Mouse (Mus musculus) hindbrain, embryonic 13.5 days (tissue): Measurements from ENCODE around the gene Tanc2. TPM values are rescaled to one million over a fixed set of nuclear protein-coding genes. Genes with fewer than 3 reads are reported as not detected.

Source experiments
- ATAC-seq: fragments of 200-750 bp; cut with Nextera tagmentation; 2 replicates; pipeline ENCODE4 v1.8.0; 2017; ENCODE audit warnings: moderate TSS enrichment; ENCODE audit not compliant: low FRiP score
- H3K27ac ChIP-seq: fragments of 300-500 bp; sonication (generic); 2 replicates; pipeline ENCODE4 v1.5.1; 2015; ENCODE audit warnings: inconsistent platforms, mild to moderate bottlenecking, moderate library complexity
- H3K27me3 ChIP-seq: fragments of 300-500 bp; sonication (generic); 2 replicates; pipeline ENCODE4 v1.6.1; 2015; ENCODE audit warnings: mild to moderate bottlenecking, inconsistent platforms
- H3K36me3 ChIP-seq: fragments of 300-500 bp; sonication (generic); 2 replicates; pipeline ENCODE4 v1.6.1; 2015; ENCODE audit warnings: mild to moderate bottlenecking, inconsistent platforms
- H3K4me1 ChIP-seq: fragments of 300-500 bp; sonication (generic); replicated peaks from 2 replicates; pipeline ENCODE4 v1.6.1; 2015; ENCODE audit warnings: inconsistent platforms
- H3K4me2 ChIP-seq: fragments of 300-500 bp; sonication (generic); 2 replicates; pipeline ENCODE4 v1.6.1; 2015; ENCODE audit warnings: inconsistent platforms, mild to moderate bottlenecking, moderate library complexity
- H3K4me3 ChIP-seq: fragments of 300-500 bp; sonication (generic); 2 replicates; pipeline ENCODE4 v1.5.1; 2015; ENCODE audit warnings: mild to moderate bottlenecking, inconsistent platforms
- H3K9ac ChIP-seq: fragments of 300-500 bp; sonication (generic); 2 replicates; pipeline ENCODE4 v1.6.1; 2015; ENCODE audit warnings: mild to moderate bottlenecking, inconsistent platforms
- H3K9me3 ChIP-seq: fragments of 300-500 bp; sonication (generic); 2 replicates; pipeline ENCODE4 v1.6.1; 2016; ENCODE audit warnings: inconsistent platforms
- WGBS: fragments of 180-500 bp; shearing (Covaris S2); methylation state at CpG from one replicate; pipeline ENCODE4 v1.1.7; 2015; 5-methylcytosine and 5-hydroxymethylcytosine counted together
- polyA plus RNA-seq: library from polyadenylated mRNA; unstranded; fragments of >200 nt; fragmentation: Nextera tagmentation; extraction: Ambion mirVana; gene quantifications from 2 replicates; pipeline ENCODE4 v1.2.1, GENCODE M21; 2015

Tanc2 gene
- polyA plus RNA-seq, 1 experiment from 2014 or later: 34.8 TPM

DNA sequence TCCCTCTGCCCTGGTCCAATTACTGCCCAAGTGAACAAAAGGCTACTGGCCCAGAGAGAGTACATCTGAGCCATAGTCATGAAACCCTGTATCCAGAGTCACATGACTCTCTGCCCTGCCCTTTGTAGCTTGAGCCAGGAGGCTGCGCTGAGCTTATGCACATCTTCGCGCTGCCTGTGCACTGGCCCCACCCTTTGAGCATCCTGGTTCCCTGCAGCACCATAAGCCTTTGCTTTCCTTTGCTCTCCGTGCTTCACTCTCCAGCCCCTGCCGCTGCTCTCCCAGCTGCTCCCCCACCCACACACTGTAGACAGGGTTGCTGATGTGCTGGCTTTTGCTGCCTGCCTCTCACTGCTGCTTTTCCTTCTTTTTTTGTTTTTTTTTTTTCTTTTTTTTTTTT, 323.8 kb downstream of the Tanc2 start:
- WGBS: 52% methylated on average over 5 of the region's 5 CpGs
- H3K9ac ChIP-seq: no peak overlapping the region
- no peak for ATAC-seq
- no peaks in the 10 kb centered on the region for H3K27me3 ChIP-seq
- no peak overlapping the region for H3K4me2 ChIP-seq
- H3K4me1 ChIP-seq: no peaks in the 10 kb centered on the region
- no peaks in the 10 kb centered on the region for H3K9me3 ChIP-seq
- H3K4me3 ChIP-seq: no peak overlapping the region
- H3K27ac ChIP-seq: no peak overlapping the region
- peaks cover 64% of the 10 kb centered on the region for H3K36me3 ChIP-seq

DNA sequence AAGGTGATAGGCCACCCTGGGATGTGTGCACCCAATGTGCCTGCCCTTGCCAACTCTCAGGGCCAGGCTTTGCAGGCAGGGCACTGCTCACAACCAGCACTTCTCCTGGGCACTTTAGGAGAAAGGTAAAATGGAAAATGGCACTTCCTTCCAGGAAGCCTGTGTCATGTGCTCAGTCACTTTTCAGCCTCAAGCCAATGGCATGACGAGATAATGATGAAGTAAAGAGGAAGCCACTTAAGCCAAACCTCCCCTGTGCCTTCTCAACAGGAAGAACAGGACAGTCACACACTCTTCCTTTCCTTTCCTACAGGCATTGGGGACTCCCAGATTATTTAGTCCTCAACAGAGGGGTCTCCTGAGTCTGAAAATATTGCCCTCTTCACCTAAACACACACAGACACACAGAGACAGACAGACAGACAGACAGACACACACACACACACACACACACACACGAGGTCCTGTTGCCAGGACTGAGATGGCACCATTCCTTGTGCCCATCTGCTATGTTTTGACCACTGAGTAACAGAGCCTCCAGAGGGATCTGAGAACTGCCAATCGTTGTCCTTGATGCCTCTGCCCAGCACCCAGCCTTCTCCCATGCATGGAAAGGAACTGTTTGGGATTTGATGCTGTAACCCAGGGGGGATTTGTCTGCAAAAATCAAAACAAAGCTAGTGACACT, 330.5 kb downstream of the Tanc2 start:
- WGBS: 83% methylated on average over 3 of the region's 3 CpGs
- H3K36me3 ChIP-seq: peaks cover 80% of the 10 kb centered on the region

DNA sequence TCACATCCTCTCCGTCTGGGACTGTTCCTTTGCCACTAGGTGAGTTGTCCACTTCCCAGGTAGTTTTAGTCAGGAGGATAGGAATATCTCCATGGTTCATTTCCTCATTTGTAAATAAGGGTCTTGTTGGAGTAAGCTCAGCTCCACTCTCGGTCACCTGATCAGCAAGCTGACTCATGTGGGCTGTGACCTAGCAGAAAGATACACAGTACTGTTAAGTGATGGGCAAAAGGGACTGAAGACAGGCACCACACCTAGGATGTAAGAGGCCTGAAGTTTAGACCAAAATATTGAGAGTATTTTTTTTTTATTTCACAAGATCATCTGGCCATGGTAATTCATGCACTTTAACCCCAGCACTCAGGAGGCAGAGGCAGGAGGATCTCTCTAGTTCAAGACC, 331.1 kb downstream of the Tanc2 start:
- Histone ChIP-seq H3K27ac (no peak overlapping the region), H3K27me3 (no peaks in the 10 kb centered on the region), H3K9me3 (no peaks in the 10 kb centered on the region), H3K4me3 (no peak overlapping the region), H3K4me2 (no peak overlapping the region), H3K9ac (no peak overlapping the region), H3K4me1 (no peaks in the 10 kb centered on the region), H3K36me3 (peaks cover 84% of the 10 kb centered on the region)
- ATAC-seq: no peak
- WGBS: 89% methylated on average over 2 of the region's 2 CpGs

More for the DNA sequence above, 330.5 kb downstream of the Tanc2 start:
- Histone ChIP-seq H3K27ac (no peak overlapping the region), H3K4me1 (no peaks in the 10 kb centered on the region), H3K4me3 (no peak overlapping the region), H3K9ac (no peak overlapping the region), H3K27me3 (no peaks in the 10 kb centered on the region), H3K4me2 (no peak overlapping the region), H3K9me3 (no peaks in the 10 kb centered on the region)
- no peak for ATAC-seq

DNA sequence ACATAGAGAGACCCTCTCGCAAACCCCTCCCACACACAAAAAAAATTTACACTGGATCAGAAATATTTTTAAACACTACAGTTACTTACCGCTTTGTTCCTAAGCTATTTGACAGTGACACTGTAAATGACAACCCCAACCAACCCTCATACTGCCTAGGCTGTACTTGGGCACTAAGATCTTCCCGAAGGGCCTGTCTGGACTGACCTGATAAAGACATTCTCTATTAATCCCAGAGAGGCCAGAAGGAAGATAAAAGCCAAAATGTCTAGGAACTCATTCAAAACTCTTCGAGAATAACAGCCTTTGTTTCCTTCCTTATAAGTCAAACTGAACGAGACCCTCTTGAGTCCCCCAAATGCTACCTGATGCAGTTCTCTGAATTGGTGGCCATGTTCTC, 331.5 kb downstream of the Tanc2 start:
- no peak overlapping the region for H3K4me2 ChIP-seq
- 94% methylated on average over 5 of the region's 5 CpGs for WGBS
- ATAC-seq: no peak
- no peaks in the 10 kb centered on the region for H3K27me3 ChIP-seq
- H3K36me3 ChIP-seq: peaks cover 80% of the 10 kb centered on the region
- no peak overlapping the region for H3K4me3 ChIP-seq
- H3K27ac ChIP-seq: no peak overlapping the region
- no peaks in the 10 kb centered on the region for H3K4me1 ChIP-seq
- H3K9ac ChIP-seq: no peak overlapping the region
- H3K9me3 ChIP-seq: no peaks in the 10 kb centered on the region

DNA sequence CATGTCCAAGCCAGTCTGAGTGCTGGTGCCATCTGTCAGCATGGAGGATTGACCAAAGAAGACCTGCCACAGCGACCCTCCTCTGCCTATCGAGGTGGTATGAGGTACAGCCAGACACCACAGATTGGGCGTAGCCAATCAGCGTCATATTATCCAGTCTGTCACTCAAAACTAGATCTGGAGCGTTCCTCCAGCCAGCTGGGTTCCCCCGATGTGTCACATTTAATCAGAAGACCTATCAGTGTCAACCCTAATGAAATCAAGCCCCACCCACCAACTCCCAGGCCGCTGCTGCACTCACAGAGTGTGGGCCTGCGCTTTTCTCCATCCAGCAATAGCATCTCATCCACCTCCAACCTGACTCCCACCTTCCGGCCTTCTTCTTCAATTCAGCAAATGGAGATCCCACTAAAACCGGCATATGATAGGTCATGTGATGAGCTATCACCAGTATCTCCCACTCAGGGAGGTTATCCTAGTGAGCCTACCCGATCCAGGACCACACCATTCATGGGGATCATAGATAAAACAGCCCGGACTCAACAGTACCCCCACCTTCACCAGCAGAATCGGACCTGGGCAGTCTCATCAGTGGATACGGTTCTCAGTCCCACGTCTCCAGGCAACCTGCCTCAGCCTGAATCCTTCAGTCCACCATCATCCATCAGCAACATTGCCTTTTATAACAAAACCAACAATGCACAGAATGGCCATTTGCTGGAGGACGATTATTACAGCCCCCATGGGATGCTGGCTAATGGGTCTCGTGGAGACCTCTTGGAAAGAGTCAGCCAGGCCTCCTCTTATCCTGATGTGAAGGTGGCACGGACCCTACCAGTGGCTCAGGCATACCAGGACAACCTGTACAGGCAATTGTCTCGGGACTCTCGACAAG, 333.2 kb downstream of the Tanc2 start:
- Histone ChIP-seq H3K4me2 (no peak overlapping the region), H3K27ac (no peak overlapping the region), H3K9ac (no peak overlapping the region), H3K4me3 (no peak overlapping the region), H3K27me3 (no peaks in the 10 kb centered on the region), H3K9me3 (no peaks in the 10 kb centered on the region), H3K4me1 (peaks cover 5% of the 10 kb centered on the region), H3K36me3 (peaks cover 68% of the 10 kb centered on the region)
- 83% methylated on average over 20 of the region's 20 CpGs for WGBS
- no peak for ATAC-seq

DNA sequence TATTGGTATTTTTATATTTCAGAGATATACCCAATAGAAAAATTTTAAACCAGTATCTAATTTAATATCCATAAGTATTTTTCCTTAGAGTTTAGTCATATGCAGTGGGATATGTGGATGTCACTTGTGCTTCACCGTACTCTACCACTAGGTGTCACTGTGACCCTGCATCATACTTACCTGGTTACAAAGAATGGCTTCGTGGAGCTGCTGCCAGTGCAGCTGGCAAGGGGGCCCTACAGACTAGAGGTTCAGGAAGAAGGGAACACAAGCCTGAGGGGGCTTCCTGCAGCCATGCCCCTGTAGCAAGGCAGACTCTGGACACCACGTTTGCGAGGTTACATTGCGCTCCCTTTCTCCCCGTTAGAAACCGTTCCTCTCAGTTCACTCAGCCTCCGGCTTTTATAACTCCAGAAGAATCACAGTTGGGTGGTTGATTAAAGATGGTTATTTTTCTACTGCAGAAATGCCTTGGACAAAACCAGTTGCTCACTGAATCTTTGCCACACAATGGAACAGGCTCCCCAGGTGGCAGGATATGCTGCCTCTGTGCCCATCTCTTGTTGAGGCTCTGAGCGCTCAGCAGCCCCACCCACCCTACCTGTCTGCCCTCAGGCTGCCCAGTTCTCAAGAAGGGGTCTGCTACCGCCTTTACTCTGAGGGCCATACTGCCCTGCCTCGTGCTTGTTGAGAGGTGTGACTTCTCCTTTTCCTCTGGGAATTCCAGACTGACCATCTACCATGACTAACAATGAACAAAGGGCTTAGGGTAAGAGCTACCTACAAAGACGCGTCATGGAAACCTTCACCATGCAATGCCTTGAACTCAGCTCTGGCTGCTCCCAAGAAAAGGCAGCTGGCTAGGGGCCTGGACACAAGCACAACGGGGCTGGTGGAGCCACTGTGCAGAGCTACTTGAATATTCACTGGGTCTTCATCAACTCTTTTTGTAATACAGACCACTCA, 337.6 kb downstream of the Tanc2 start:
- peak; percentile 70 for ATAC-seq
- Histone ChIP-seq H3K4me3 (no peak overlapping the region), H3K36me3 (peaks cover 36% of the 10 kb centered on the region), H3K4me1 (peaks cover 5% of the 10 kb centered on the region), H3K4me2 (no peak overlapping the region), H3K9ac (no peak overlapping the region), H3K27me3 (no peaks in the 10 kb centered on the region), H3K9me3 (no peaks in the 10 kb centered on the region), H3K27ac (0 out of 2 replicates have a peak overlapping the region, but pooled peaks have one; percentile 48)
- 60% methylated on average over 14 of the region's 14 CpGs for WGBS

DNA sequence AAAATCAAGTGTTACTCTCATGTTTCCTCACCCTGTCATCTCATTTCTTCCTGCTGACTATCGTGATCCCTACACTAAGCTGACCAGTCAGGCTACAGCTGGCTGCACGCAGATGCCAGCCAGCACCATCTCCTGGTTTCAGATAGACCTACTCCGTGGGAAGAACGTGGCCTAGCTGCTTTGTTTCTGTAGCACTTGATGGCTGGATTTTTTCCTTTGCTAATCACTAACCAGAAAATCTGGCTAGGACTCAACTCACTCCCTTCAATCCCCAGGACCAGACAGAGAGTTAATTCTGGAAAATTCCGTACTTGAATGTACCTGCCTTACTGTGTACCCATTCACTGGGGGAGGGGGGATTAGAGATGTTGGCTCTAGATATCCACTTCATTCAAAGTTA, 338.4 kb downstream of the Tanc2 start:
- ATAC-seq: no peak
- H3K4me3 ChIP-seq: no peak overlapping the region
- H3K27ac ChIP-seq: no peak overlapping the region
- H3K4me2 ChIP-seq: no peak overlapping the region
- H3K9ac ChIP-seq: no peak overlapping the region
- no peaks in the 10 kb centered on the region for H3K27me3 ChIP-seq
- 70% methylated on average over 5 of the region's 5 CpGs for WGBS
- H3K36me3 ChIP-seq: peaks cover 28% of the 10 kb centered on the region
- H3K4me1 ChIP-seq: peaks cover 5% of the 10 kb centered on the region
- H3K9me3 ChIP-seq: no peaks in the 10 kb centered on the region

DNA sequence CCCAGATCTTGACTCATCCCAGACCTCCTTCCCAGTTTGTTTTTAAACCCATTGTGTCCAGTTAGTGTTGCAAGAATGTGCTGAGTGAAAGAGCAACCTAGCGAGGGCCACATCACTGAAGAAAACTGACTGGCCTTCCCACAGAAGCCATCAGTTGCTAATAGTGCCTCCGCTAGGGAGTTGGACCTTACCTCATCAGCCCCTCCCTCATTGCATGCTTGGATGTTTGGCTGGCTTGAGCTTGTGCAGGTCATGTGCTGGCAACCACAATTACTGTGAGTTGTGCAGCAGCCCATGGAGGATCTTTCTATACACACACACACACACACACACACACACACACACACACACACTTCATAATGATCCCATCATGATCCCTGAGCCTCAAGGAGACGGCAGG, 341.6 kb downstream of the Tanc2 start:
- H3K4me3 ChIP-seq: no peak overlapping the region
- no peak overlapping the region for H3K4me2 ChIP-seq
- H3K4me1 ChIP-seq: peaks cover 16% of the 10 kb centered on the region
- no peak for ATAC-seq
- peaks cover 17% of the 10 kb centered on the region for H3K36me3 ChIP-seq
- H3K27me3 ChIP-seq: no peaks in the 10 kb centered on the region
- no peak overlapping the region for H3K27ac ChIP-seq
- 89% methylated on average over 3 of the region's 3 CpGs for WGBS
- no peaks in the 10 kb centered on the region for H3K9me3 ChIP-seq
- H3K9ac ChIP-seq: no peak overlapping the region

DNA sequence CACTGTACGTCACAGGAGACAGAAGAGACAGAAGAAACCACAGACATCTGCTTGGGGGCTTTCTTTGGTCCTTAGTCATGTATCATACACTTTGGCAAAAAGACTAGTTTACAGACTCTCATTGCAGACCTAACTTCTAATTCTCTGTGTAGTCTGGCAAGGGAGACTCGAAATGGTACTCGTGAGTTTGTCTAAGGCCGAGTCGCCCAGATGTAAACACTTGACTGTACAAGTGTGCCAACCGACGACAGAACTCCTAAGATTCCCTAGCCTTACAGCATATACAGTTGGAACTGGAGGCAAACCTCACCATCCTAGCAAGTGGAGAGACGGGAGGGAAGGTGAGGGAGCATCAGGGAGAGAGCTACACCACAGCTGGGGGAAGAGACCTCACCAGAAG, 344.0 kb downstream of the Tanc2 start:
- no peak overlapping the region for H3K4me2 ChIP-seq
- ATAC-seq: no peak
- H3K27me3 ChIP-seq: 0 out of 2 replicates have a peak, but pooled peaks cover 5% of the 10 kb centered on the region
- 90% methylated on average over 8 of the region's 8 CpGs for WGBS
- no peak overlapping the region for H3K4me3 ChIP-seq
- peaks cover 14% of the 10 kb centered on the region for H3K36me3 ChIP-seq
- no peak overlapping the region for H3K27ac ChIP-seq
- peaks cover 14% of the 10 kb centered on the region for H3K4me1 ChIP-seq
- no peak overlapping the region for H3K9ac ChIP-seq
- no peaks in the 10 kb centered on the region for H3K9me3 ChIP-seq

DNA sequence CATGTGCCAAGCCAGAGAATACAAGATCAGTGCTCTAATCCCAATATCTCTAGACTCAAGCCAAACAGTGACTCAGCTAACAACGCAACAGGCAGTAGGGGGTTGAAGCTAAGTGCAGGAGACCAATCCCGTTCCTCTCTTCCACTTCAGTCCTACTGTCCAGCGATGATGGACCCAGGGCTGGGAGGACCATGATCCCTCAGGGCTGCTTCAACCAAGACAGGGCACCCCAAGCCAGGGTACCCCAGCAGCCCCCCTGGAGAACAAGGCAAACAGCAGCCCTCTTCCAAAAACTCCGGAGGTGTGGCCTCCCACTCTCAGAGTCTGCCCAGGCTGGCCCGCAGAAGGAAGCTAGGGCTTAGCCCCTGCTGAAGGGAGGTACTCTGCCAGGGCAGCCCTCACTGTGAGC, 344.5 kb downstream of the Tanc2 start:
- no peak for ATAC-seq
- Histone ChIP-seq H3K27me3 (0 out of 2 replicates have a peak, but pooled peaks cover 7% of the 10 kb centered on the region), H3K36me3 (peaks cover 14% of the 10 kb centered on the region)

DNA sequence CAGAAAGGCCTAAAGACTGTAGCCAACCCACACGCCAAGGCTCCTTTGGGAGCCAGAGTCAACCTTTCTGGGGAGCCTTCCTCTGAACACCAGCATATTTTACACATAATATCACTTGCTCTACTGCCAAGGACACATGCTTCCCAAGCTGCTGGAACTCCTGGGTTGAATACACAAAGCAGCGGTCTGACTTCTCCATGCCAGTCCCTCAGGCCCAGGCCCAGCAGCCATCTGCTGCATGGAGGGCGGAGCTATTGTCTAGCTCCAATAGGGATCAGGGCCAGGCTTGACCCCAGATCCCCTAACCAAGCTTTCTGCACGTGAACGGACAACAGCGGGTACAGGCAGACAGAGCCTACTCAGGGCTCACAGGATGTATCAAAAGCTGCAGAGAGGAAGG, 345.0 kb downstream of the Tanc2 start:
- Histone ChIP-seq H3K27me3 (0 out of 2 replicates have a peak, but pooled peaks cover 8% of the 10 kb centered on the region), H3K27ac (no peak overlapping the region), H3K9me3 (no peaks in the 10 kb centered on the region), H3K9ac (0 out of 2 replicates have a peak overlapping the region, but pooled peaks have one; percentile 29), H3K4me1 (peaks cover 16% of the 10 kb centered on the region), H3K4me2 (no peak overlapping the region), H3K36me3 (peaks cover 14% of the 10 kb centered on the region), H3K4me3 (no peak overlapping the region)
- WGBS: 30% methylated on average over 6 of the region's 6 CpGs
- ATAC-seq: no peak

More for the DNA sequence above, 344.5 kb downstream of the Tanc2 start:
- H3K4me1 ChIP-seq: peaks cover 16% of the 10 kb centered on the region
- H3K4me2 ChIP-seq: no peak overlapping the region
- no peaks in the 10 kb centered on the region for H3K9me3 ChIP-seq
- 73% methylated on average over 5 of the region's 5 CpGs for WGBS
- H3K27ac ChIP-seq: peak overlapping the region; percentile 23; the same call in 1 of the 2 replicates
- H3K4me3 ChIP-seq: no peak overlapping the region
- H3K9ac ChIP-seq: peak overlapping the region; percentile 29; the same call in 1 of the 2 replicates
